Mouse (Mus musculus): ENCODE data around the gene Pglyrp4.

DNA sequence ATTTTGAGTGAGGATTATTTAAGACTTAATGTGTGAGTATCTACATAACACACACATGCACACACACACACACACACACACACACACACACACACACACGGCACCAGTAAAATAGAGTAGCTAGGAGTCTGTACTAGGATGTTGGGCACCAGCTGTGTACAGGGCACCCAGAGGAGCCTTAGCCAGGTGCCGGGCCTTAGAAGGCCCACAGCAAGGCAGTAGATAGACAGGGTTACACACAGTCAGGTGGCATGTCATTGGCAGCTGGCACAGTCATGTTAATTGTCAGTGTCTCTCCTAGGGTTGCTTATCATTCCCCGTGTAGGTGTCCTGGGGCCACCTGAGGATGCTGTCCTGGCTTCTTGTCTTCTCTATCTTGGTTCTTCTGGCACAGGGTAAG lies at the start of gene Pglyrp4:
- TF ChIP-seq CTCF (IDR thresholded peaks at IDR 0.05; ENCODE audit: borderline replicate concordance, extremely low read depth, insufficient read depth, insufficient read length) (no peak), POLR2A (IDR thresholded peaks at IDR 0.05; ENCODE audit: borderline replicate concordance, extremely low read depth, insufficient read depth, insufficient read length, poor library complexity, severe bottlenecking) (no peak)

All from brain, embryonic 14.5 days (tissue).